Mouse (Mus musculus): ENCODE results near the gene Mphosph8. TPM values are rescaled to one million over a fixed set of nuclear protein-coding genes. Genes with fewer than 3 reads are reported as not detected.

Gene Mphosph8
- 4.1 and 7.0 TPM in 2 replicates for polyA plus RNA-seq (2012; rRNA removed)

DNA sequence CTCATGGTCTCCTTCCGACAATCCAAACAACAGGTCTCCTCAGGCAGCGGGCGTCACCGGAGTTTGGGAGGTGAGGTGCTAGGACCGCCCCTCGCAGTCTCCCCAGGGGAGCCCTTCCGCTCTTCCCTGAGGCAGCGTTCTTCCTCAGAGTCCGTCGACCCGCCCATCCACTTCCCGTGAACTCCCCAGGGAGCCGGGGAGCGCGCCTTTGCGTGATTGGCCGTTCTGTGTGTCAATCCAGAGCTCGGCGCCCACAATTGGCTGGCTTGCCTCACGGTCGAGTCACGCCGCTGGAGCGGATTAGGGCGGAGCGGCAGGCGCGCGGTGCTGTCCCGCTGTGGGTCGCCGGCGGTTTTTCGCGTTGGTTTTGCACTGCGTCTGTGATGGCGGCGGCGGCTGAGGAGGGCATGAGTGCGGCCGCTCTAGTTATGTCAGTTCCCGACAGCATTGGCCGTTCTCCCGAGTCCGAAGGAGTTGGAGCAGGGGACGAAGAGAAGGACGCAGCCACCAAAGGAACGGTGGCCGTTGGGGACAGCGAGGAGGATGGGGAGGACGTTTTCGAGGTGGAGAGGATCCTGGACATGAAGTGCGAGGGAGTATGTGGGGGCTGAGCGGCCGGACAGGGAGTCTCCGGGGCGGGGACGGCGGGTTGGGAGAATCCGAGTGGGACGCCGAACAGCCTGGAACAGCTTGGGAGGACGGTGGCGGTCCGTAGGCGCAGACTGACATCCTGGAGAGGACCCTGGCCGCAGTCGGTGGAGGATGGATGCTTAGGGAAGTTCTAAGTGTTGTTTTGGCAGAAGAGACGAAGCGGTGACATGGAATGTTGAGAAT is at the start of gene Mphosph8:
TSS of gene Mphosph8 (plus strand) at position 280 of the 834 bp plus-strand sequence.
- TF ChIP-seq CTCF (conservative IDR thresholded peaks at IDR 0.05; ENCODE audit: insufficient read depth, insufficient read length, low read depth, low read length) (no peak), POLR2A (IDR thresholded peaks at IDR 0.05; ENCODE audit: low read depth, low read length) (peak; percentile 30)
- peak within 1 kb of the TSS; percentile 86 for H3K4me3 ChIP-seq (ENCODE audit: insufficient read depth, low read depth, low read length)
- WGBS: under 1% methylated on average over 70 of the region's 70 CpGs
- no peaks in the 10 kb centered on the region for H3K27me3 ChIP-seq (replicated peaks; ENCODE audit: control insufficient read depth, insufficient read depth, low read length)
- peaks cover 4% of the 10 kb centered on the region; the same call in 1 of the 2 replicates for H3K4me1 ChIP-seq (ENCODE audit: control insufficient read depth, insufficient read depth, low read length)
- H3K27ac ChIP-seq (ENCODE audit: insufficient read depth, low read depth, low read length): peak within 1 kb of the TSS; percentile 79
- DNase-seq: peak; percentile 100
- H3K36me3 ChIP-seq (ENCODE audit: control insufficient read depth, insufficient read depth, low read length): peaks cover 4% of the 10 kb centered on the region

DNA sequence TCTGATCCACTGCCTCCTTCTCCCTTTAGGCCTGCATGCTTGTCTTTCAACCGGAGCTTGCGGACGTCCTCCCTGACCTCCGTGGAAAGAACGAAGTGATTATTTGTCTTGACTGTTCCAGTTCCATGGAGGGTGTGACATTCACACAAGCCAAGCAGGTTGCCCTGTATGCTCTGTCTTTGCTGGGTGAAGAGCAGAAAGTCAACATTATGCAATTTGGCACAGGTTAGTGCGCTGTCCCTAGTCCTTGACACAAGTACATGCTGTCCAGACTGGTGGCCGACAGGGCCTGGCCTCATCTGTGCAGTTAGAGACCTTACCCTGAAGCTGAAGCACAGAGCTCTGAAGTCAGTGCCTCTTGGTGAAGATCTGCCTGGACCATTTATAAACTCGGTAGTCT is 47.6 kb upstream of the Mphosph8 start:
- H3K4me3 ChIP-seq (ENCODE audit: insufficient read depth, low read depth, low read length): no peak overlapping the region
- H3K4me1 ChIP-seq (ENCODE audit: control insufficient read depth, insufficient read depth, low read length): no peaks in the 10 kb centered on the region
- 76% methylated on average over 8 of the region's 8 CpGs for WGBS
- no peak for DNase-seq
- no peak for TF ChIP-seq CTCF (conservative IDR thresholded peaks at IDR 0.05; ENCODE audit: insufficient read depth, insufficient read length, low read depth, low read length)
- TF ChIP-seq POLR2A (IDR thresholded peaks at IDR 0.05; ENCODE audit: low read depth, low read length): no peak
- H3K27me3 ChIP-seq (replicated peaks; ENCODE audit: control insufficient read depth, insufficient read depth, low read length): no peaks in the 10 kb centered on the region
- no peak overlapping the region for H3K27ac ChIP-seq (ENCODE audit: insufficient read depth, low read depth, low read length)
- H3K36me3 ChIP-seq (ENCODE audit: control insufficient read depth, insufficient read depth, low read length): peaks cover 1% of the 10 kb centered on the region; the same call in 1 of the 2 replicates

DNA sequence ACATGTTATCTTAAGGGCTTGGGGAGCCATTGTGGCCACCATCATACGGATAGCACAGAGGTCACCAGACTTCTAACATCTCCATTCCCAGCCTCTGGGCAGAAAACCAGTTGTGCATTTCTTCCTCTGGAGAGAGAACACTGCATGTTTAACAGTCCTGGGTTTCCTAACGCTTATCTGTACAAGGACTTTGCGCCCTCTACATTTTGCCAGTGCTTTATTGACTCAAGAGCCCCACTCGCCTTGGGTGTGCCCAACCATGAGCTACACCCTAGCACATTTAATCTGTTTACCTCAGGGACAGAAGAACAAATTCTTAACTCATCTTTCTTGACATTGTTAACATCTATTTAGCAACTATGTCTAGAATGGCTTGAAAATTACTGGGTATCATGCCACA is 41.8 kb upstream of the Mphosph8 start:
- Histone ChIP-seq H3K27me3 (replicated peaks; ENCODE audit: control insufficient read depth, insufficient read depth, low read length) (no peaks in the 10 kb centered on the region), H3K4me3 (ENCODE audit: insufficient read depth, low read depth, low read length) (no peak overlapping the region), H3K4me1 (ENCODE audit: control insufficient read depth, insufficient read depth, low read length) (no peaks in the 10 kb centered on the region), H3K27ac (ENCODE audit: insufficient read depth, low read depth, low read length) (no peak overlapping the region), H3K36me3 (ENCODE audit: control insufficient read depth, insufficient read depth, low read length) (no peaks in the 10 kb centered on the region; the same call in 1 of the 2 replicates)
- 90% methylated on average over 4 of the region's 4 CpGs for WGBS
- DNase-seq: no peak
- no peak for TF ChIP-seq POLR2A (IDR thresholded peaks at IDR 0.05; ENCODE audit: low read depth, low read length)
- no peak for TF ChIP-seq CTCF (conservative IDR thresholded peaks at IDR 0.05; ENCODE audit: insufficient read depth, insufficient read length, low read depth, low read length)

DNA sequence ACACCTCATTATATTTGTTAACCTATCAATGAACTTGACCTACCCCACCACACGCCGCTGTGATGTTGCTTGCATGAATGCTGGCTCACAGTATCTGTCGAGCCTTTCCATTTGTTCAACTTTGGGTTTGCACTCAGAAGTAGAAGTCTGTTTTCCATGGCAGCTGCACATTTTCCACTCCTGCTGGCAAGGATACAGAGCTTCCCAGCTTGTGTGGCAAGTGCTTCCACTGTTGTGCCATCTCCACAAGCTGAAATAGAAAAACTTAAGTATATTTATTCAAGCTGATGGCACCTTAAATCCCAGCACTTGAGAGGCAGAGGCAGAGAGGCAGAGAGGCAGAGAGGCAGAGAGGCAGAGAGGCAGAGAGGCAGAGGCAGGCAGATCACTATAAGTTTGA is 39.7 kb upstream of the Mphosph8 start:
- Histone ChIP-seq H3K27me3 (replicated peaks; ENCODE audit: control insufficient read depth, insufficient read depth, low read length) (no peaks in the 10 kb centered on the region), H3K4me1 (ENCODE audit: control insufficient read depth, insufficient read depth, low read length) (no peaks in the 10 kb centered on the region), H3K36me3 (ENCODE audit: control insufficient read depth, insufficient read depth, low read length) (no peaks in the 10 kb centered on the region; the same call in 1 of the 2 replicates), H3K27ac (ENCODE audit: insufficient read depth, low read depth, low read length) (no peak overlapping the region), H3K4me3 (ENCODE audit: insufficient read depth, low read depth, low read length) (no peak overlapping the region)
- no peak for DNase-seq
- no peak for TF ChIP-seq POLR2A (IDR thresholded peaks at IDR 0.05; ENCODE audit: low read depth, low read length)
- TF ChIP-seq CTCF (conservative IDR thresholded peaks at IDR 0.05; ENCODE audit: insufficient read depth, insufficient read length, low read depth, low read length): no peak
- 94% methylated on average over 3 of the region's 3 CpGs for WGBS

DNA sequence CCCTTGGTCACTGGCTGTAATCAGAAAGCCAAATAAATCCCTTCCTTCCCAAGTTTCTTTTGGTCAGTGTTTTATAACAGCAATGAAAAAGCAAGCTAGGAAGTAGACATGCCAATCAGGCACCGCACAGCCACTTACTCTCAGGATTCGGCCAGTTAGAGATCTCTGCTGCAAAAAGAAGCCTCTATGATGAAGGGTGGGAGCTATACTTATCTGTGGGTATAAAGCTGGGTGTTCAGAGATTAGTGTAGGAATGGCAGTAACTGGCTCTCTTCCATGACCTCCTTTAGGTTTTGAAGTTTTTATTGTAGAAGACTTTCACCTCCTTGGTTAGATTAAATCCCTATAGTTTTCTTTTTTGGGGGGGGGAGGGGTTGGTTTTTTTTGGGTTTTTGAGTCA is 36.9 kb upstream of the Mphosph8 start:
- peaks cover under 1% of the 10 kb centered on the region for H3K36me3 ChIP-seq (ENCODE audit: control insufficient read depth, insufficient read depth, low read length)
- TF ChIP-seq POLR2A (IDR thresholded peaks at IDR 0.05; ENCODE audit: low read depth, low read length) (no peak), CTCF (conservative IDR thresholded peaks at IDR 0.05; ENCODE audit: insufficient read depth, insufficient read length, low read depth, low read length) (no peak)
- 90% methylated on average over 2 of the region's 2 CpGs for WGBS
- no peak overlapping the region for H3K27ac ChIP-seq (ENCODE audit: insufficient read depth, low read depth, low read length)
- H3K27me3 ChIP-seq (replicated peaks; ENCODE audit: control insufficient read depth, insufficient read depth, low read length): no peaks in the 10 kb centered on the region
- H3K4me3 ChIP-seq (ENCODE audit: insufficient read depth, low read depth, low read length): no peak overlapping the region
- no peaks in the 10 kb centered on the region for H3K4me1 ChIP-seq (ENCODE audit: control insufficient read depth, insufficient read depth, low read length)
- DNase-seq: no peak

DNA sequence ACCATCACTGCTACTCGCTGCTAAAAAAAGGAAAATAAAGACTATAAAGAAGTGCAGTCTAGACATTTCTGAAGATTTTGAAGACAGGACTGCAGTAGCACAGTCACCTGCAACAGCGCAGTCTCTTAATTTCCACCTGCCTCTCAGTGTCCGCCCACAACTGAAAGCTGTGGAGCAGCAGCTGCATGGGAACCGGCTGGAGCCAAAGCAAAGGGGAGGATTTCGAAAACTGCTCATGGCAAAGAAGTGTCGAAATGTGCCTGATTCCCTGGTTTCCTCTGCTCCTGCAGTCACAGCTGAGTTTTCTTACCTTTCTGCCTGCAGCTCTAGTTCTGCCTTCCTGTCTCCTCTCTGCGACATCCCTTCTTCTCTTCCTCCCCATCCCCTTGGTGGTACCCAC is 20.8 kb upstream of the Mphosph8 start:
- H3K4me3 ChIP-seq (ENCODE audit: insufficient read depth, low read depth, low read length): no peak overlapping the region
- no peaks in the 10 kb centered on the region for H3K27me3 ChIP-seq (replicated peaks; ENCODE audit: control insufficient read depth, insufficient read depth, low read length)
- peaks cover 6% of the 10 kb centered on the region for H3K36me3 ChIP-seq (ENCODE audit: control insufficient read depth, insufficient read depth, low read length)
- no peak overlapping the region for H3K27ac ChIP-seq (ENCODE audit: insufficient read depth, low read depth, low read length)
- TF ChIP-seq CTCF (conservative IDR thresholded peaks at IDR 0.05; ENCODE audit: insufficient read depth, insufficient read length, low read depth, low read length): no peak
- TF ChIP-seq POLR2A (IDR thresholded peaks at IDR 0.05; ENCODE audit: low read depth, low read length): no peak
- H3K4me1 ChIP-seq (ENCODE audit: control insufficient read depth, insufficient read depth, low read length): no peaks in the 10 kb centered on the region
- no peak for DNase-seq
- 82% methylated on average over 7 of the region's 7 CpGs for WGBS

DNA sequence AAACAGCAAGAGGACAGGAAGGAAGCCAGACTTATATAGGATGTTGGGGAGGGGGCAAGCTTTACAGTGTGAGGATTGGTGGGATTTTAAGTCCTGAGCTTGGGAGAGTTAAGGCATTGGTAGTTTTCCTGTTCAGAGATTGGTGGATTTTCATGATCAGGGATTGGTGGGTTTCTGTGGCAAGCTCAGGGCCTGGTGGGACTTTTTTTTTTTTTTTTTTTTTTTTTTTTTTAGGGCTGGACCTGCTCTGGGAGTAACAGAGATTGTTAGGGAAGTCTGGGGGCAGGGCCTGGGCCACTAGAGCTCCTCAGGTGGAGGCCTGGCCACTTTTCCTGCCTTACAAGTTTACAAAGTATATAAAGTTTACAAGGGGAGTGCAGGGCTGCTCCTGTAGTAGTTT is 18.6 kb upstream of the Mphosph8 start:
- H3K27me3 ChIP-seq (replicated peaks; ENCODE audit: control insufficient read depth, insufficient read depth, low read length): no peaks in the 10 kb centered on the region
- H3K27ac ChIP-seq (ENCODE audit: insufficient read depth, low read depth, low read length): no peak overlapping the region
- peaks cover 15% of the 10 kb centered on the region for H3K36me3 ChIP-seq (ENCODE audit: control insufficient read depth, insufficient read depth, low read length)
- H3K4me3 ChIP-seq (ENCODE audit: insufficient read depth, low read depth, low read length): no peak overlapping the region
- DNase-seq: no peak
- TF ChIP-seq POLR2A (IDR thresholded peaks at IDR 0.05; ENCODE audit: low read depth, low read length) (no peak), CTCF (conservative IDR thresholded peaks at IDR 0.05; ENCODE audit: insufficient read depth, insufficient read length, low read depth, low read length) (no peak)
- no peaks in the 10 kb centered on the region for H3K4me1 ChIP-seq (ENCODE audit: control insufficient read depth, insufficient read depth, low read length)
